Mouse (Mus musculus): Measurements from ENCODE around the gene Igdcc3. TPM values are rescaled to one million over a fixed set of nuclear protein-coding genes. Genes with fewer than 3 reads are reported as not detected.
A peak's percentile ranks its signal among the peaks of the same experiment; 100 is the strongest.

Gene Igdcc3
- polyA plus RNA-seq (2014; fragmentation: Nextera tagmentation; extraction: Ambion mirVana) = 17.0 and 18.7 TPM in 2 replicates

DNA sequence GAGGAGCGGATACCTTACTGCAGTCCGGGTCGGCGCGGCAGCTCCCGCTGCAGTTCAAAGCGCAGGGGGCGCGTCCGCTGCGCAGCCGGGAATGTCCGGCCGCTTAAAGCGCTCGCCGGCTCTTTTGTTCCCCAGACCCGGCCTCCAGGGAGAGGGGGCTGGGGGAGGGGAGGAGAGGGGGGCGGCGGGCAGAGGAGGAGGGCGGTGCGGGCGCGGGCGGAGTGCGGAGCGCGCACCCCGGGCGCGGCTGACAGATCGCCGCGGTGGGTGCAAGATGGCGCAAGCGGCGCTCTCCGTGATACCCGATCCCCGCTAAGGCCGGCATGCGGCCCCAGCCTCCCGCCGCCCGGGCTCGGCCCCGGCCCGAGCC, at the start of gene Igdcc3:
Gene Igdcc3, plus strand, starts transcription at position 254 of the 370 bp plus-strand sequence.
- peak within 1 kb of the TSS; percentile 90 for H3K4me3 ChIP-seq (ENCODE audit: low read depth, low read length)
- H3K27ac ChIP-seq (replicated peaks; ENCODE audit: low read depth, low read length) = peak within 1 kb of the TSS; percentile 92
- ATAC-seq (replicated peaks; ENCODE audit: insufficient number of reproducible peaks, low FRiP score, low TSS enrichment, low read depth) (peak; percentile 76), DNase-seq (ENCODE audit: low spot score) (peak; percentile 85)
- H3K27me3 ChIP-seq (ENCODE audit: control insufficient read depth, insufficient read depth, low read length) = no peaks in the 10 kb centered on the region; the same call in 1 of the 2 replicates
- peak within 1 kb of the TSS; percentile 88 for H3K4me2 ChIP-seq (ENCODE audit: low read depth, low read length)
- peak within 1 kb of the TSS; percentile 96 for H3K9ac ChIP-seq (replicated peaks; ENCODE audit: low read length)
- 0% methylated on average over 23 of the region's 48 CpGs for WGBS
- no peaks in the 10 kb centered on the region; the same call in 1 of the 2 replicates for H3K4me1 ChIP-seq (ENCODE audit: control insufficient read depth, insufficient read depth, low read length)
- no peaks in the 10 kb centered on the region for H3K36me3 ChIP-seq (replicated peaks; ENCODE audit: control insufficient read depth, insufficient read depth, low read depth, low read length)
- no peaks in the 10 kb centered on the region for H3K9me3 ChIP-seq (replicated peaks; ENCODE audit: control insufficient read depth, low read length)

DNA sequence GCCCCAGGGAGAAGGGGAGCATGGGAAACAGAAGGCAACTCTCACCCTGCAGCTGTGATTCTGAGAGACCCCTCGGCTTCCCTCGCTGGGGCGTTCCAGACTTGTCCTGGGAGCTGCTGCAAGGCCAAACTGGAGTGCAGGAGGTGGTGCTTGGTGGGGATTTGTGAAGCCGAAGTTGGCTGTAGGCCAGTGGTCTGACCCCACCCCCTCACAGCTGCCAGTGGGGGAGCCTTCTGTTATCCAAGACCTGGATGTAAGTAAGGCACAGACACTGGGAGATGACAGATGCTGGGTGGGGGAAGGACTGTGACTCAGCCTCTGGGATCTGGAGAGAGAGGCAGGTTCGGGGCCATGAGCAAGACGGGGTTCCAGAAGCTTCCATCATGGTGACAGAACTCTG, 46.8 kb upstream of the Igdcc3 start:
- Histone ChIP-seq H3K4me1 (ENCODE audit: control insufficient read depth, insufficient read depth, low read length) (no peaks in the 10 kb centered on the region), H3K27me3 (ENCODE audit: control insufficient read depth, insufficient read depth, low read length) (no peaks in the 10 kb centered on the region), H3K4me2 (ENCODE audit: low read depth, low read length) (no peak overlapping the region), H3K27ac (replicated peaks; ENCODE audit: low read depth, low read length) (no peak overlapping the region), H3K9me3 (replicated peaks; ENCODE audit: control insufficient read depth, low read length) (no peaks in the 10 kb centered on the region), H3K4me3 (ENCODE audit: low read depth, low read length) (no peak overlapping the region), H3K36me3 (replicated peaks; ENCODE audit: control insufficient read depth, insufficient read depth, low read depth, low read length) (no peaks in the 10 kb centered on the region), H3K9ac (replicated peaks; ENCODE audit: low read length) (no peak overlapping the region)
- WGBS = 55% methylated on average over 6 of the region's 6 CpGs
- ATAC-seq (replicated peaks; ENCODE audit: insufficient number of reproducible peaks, low FRiP score, low TSS enrichment, low read depth) (no peak), DNase-seq (ENCODE audit: low spot score) (peak; percentile 14)

DNA sequence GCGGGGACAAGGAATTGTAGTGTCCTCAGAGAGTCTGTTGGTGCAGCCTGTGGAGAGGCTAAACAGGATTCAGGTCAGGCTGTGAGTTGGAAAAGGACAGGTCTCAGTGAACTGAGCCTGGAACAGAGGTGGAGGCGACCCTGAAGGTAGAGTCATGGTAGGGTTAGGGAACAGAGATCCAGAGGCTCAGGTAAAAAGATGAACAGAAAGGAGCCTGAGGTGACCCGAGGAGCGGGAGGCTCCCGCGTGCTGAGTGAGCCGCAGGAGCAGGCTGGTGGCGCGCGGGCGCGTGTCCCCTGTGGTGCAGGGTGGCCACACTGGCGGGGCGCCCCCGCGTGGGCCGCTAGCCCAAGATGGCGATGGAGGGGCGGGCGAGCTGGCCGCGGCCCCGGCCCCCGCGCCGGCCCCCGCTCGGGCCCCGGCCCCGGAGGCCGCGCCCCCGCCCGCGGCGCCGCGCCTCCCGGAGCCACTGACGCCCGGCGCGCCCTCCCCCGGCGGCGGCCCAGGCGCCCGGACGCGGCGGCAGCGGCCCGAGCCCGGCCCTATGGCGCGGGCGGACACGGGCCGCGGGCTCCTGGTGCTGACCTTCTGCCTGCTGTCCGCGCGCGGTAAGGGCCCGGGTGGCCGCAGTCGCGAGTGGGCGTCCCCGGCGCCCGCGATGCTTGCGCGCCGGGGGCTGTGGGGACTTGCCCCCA, 39.9 kb upstream of the Igdcc3 start, which contains the start of gene Igdcc4:
Gene Igdcc4, plus strand, starts transcription at position 496 of the 695 bp plus-strand sequence.
- Histone ChIP-seq H3K4me1 (ENCODE audit: control insufficient read depth, insufficient read depth, low read length) (no peaks in the 10 kb centered on the region), H3K27me3 (ENCODE audit: control insufficient read depth, insufficient read depth, low read length) (no peaks in the 10 kb centered on the region), H3K36me3 (replicated peaks; ENCODE audit: control insufficient read depth, insufficient read depth, low read depth, low read length) (no peaks in the 10 kb centered on the region), H3K9ac (replicated peaks; ENCODE audit: low read length) (peak within 1 kb of the TSS; percentile 85), H3K4me3 (ENCODE audit: low read depth, low read length) (peak within 1 kb of the TSS; percentile 79), H3K9me3 (replicated peaks; ENCODE audit: control insufficient read depth, low read length) (no peaks in the 10 kb centered on the region), H3K27ac (replicated peaks; ENCODE audit: low read depth, low read length) (peak within 1 kb of the TSS; percentile 65), H3K4me2 (ENCODE audit: low read depth, low read length) (peak within 1 kb of the TSS; percentile 100)
- ATAC-seq (replicated peaks; ENCODE audit: insufficient number of reproducible peaks, low FRiP score, low TSS enrichment, low read depth) (no peak), DNase-seq (ENCODE audit: low spot score) (peak; percentile 66)
- WGBS = 1% methylated on average over 40 of the region's 76 CpGs

DNA sequence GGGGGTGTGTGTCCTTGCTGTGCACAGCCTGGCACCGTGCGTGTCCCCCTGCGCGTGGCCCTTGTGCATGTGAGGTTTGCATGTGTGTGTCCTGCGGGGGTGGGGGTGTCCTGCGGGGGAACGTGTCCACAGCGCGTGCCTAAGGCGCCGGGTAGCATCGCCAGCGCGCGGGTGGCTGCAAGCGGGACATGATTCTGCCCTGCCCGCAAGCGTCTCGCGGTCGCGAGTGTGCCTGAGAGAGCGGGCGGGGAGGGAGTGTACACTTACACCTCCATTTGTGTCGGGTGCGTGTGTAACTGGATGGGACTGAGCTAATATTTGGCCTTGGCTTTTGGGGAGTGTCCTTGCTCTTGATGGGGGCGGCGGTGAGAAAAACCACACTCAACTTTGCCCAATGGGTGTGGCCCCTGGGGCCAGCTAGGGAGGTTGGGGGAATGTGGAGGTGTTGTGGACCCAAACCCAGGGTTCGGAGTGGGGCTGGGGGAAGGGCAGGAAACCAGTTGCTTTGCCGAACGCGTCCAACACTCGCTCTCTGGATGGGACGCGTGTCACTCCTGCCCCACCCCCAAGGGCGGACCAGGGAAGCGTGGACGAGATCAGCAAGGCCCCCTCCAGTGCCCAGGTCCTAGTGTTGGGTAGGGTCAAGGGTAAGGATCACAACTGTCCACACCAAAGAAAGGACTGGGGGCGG, 39.2 kb upstream of the Igdcc3 start:
- peak; percentile 63 for DNase-seq (ENCODE audit: low spot score)
- H3K27ac ChIP-seq (replicated peaks; ENCODE audit: low read depth, low read length) = peak overlapping the region; percentile 65
- H3K36me3 ChIP-seq (replicated peaks; ENCODE audit: control insufficient read depth, insufficient read depth, low read depth, low read length) = no peaks in the 10 kb centered on the region
- H3K4me1 ChIP-seq (ENCODE audit: control insufficient read depth, insufficient read depth, low read length) = no peaks in the 10 kb centered on the region
- H3K9me3 ChIP-seq (replicated peaks; ENCODE audit: control insufficient read depth, low read length) = no peaks in the 10 kb centered on the region
- H3K4me2 ChIP-seq (ENCODE audit: low read depth, low read length) = peak overlapping the region; percentile 100
- under 1% methylated on average over 39 of the region's 39 CpGs for WGBS
- peak overlapping the region; percentile 79 for H3K4me3 ChIP-seq (ENCODE audit: low read depth, low read length)
- peak overlapping the region; percentile 85 for H3K9ac ChIP-seq (replicated peaks; ENCODE audit: low read length)
- peak; percentile 51 for ATAC-seq (replicated peaks; ENCODE audit: insufficient number of reproducible peaks, low FRiP score, low TSS enrichment, low read depth)
- no peaks in the 10 kb centered on the region for H3K27me3 ChIP-seq (ENCODE audit: control insufficient read depth, insufficient read depth, low read length)

DNA sequence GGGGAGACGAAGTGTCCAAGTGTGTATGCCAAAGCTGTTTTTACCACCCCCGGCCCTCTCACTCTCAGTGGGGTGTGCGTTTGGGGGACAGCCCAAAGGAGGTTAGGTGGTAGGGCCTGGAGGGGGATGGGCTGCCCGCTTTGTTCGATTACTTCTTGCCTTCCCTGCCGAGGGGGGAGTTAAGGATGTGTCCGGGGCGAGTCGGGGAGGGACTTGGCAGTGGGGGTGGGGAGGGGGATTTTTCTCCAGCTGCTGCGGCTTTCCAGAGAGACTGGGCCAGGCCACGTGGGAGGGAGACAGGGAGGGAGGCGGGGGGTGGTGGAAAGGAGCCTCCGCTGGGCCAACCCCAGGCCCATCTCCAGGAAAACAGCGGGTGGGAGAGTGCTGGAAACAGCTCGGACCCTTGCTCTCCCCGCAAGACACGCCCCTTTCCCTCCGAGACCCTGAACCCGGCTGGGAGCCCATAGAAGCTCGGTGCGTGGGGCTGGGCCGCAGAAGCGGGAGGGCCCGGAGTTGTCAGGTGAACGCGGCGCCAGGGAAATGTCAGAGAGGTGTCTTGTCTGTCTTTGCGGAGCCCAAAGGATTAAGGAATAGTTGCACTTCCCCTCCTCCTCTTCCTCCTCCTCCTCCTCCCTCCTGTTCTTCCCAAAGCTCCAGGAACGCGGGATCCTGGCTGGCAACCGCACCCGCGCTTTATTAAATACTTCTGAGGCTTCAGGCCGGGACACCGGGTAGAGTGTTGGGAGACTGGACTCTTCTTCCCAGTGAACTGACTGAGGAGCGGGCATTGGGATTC, 38.4 kb upstream of the Igdcc3 start:
- Histone ChIP-seq H3K4me3 (ENCODE audit: low read depth, low read length) (peak overlapping the region; percentile 79), H3K4me2 (ENCODE audit: low read depth, low read length) (peak overlapping the region; percentile 100), H3K4me1 (ENCODE audit: control insufficient read depth, insufficient read depth, low read length) (no peaks in the 10 kb centered on the region), H3K27ac (replicated peaks; ENCODE audit: low read depth, low read length) (peak overlapping the region; percentile 67), H3K27me3 (ENCODE audit: control insufficient read depth, insufficient read depth, low read length) (no peaks in the 10 kb centered on the region), H3K9me3 (replicated peaks; ENCODE audit: control insufficient read depth, low read length) (no peaks in the 10 kb centered on the region), H3K9ac (replicated peaks; ENCODE audit: low read length) (peak overlapping the region; percentile 85), H3K36me3 (replicated peaks; ENCODE audit: control insufficient read depth, insufficient read depth, low read depth, low read length) (no peaks in the 10 kb centered on the region)
- ATAC-seq (replicated peaks; ENCODE audit: insufficient number of reproducible peaks, low FRiP score, low TSS enrichment, low read depth) (peak; percentile 60), DNase-seq (ENCODE audit: low spot score) (peak; percentile 84)
- WGBS = under 1% methylated on average over 35 of the region's 36 CpGs

DNA sequence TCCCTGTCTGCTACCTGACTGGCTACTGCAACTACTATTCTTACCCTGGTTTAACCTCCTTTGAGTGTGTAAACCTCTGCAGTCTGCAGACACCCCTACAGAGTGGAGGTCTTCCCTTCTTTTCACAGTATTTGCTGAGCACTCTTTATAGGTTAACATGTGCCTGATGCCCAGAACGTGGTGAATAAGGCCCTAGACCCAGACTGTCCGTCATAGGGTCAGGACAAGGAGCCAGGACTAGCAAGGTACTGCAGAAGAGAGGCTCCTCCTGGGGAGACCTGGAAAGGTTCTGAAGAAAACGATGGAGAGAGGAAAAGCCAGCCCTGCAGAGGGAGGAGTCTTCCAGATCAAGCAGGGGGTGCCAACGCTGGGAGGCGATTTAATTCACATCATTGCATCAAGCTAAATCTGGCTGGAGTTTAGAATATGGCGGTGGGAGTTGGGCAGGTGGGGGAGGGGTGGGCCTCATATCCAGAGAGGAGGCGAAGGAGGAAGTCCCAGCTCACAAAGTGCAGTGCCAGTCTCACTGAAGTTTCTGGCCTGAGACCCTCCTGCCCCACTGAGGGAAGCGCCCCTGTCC, 37.7 kb upstream of the Igdcc3 start:
- no peaks in the 10 kb centered on the region for H3K9me3 ChIP-seq (replicated peaks; ENCODE audit: control insufficient read depth, low read length)
- peak overlapping the region; percentile 100 for H3K4me2 ChIP-seq (ENCODE audit: low read depth, low read length)
- no peak overlapping the region; the same call in 1 of the 2 replicates for H3K27ac ChIP-seq (replicated peaks; ENCODE audit: low read depth, low read length)
- H3K9ac ChIP-seq (replicated peaks; ENCODE audit: low read length) = peak overlapping the region; percentile 85
- DNase-seq (ENCODE audit: low spot score) (peak; percentile 12), ATAC-seq (replicated peaks; ENCODE audit: insufficient number of reproducible peaks, low FRiP score, low TSS enrichment, low read depth) (no peak)
- H3K4me1 ChIP-seq (ENCODE audit: control insufficient read depth, insufficient read depth, low read length) = no peaks in the 10 kb centered on the region
- no peaks in the 10 kb centered on the region for H3K27me3 ChIP-seq (ENCODE audit: control insufficient read depth, insufficient read depth, low read length)
- H3K36me3 ChIP-seq (replicated peaks; ENCODE audit: control insufficient read depth, insufficient read depth, low read depth, low read length) = no peaks in the 10 kb centered on the region
- 34% methylated on average over 8 of the region's 8 CpGs for WGBS
- H3K4me3 ChIP-seq (ENCODE audit: low read depth, low read length) = peak overlapping the region; percentile 79

DNA sequence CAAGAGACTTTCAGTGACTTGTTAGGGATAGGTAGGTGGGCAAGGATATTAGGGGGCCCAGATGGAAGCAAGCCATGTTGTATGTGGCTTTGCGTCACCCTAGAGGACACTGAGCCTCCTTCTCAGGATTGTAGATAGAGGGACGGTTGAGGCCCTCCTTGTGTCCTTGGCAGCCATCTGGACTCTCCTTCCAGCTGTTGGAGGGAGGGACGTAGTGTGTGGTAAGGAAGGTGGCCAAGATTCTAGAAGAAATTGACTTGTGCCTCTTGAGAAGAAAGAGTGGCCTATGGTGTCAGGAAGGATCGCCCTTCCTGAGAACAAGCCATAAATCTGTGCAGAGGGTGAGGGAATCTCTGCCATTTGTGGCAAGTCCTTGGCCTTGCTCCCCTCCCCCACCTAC, 34.2 kb upstream of the Igdcc3 start:
- ATAC-seq (replicated peaks; ENCODE audit: insufficient number of reproducible peaks, low FRiP score, low TSS enrichment, low read depth) (no peak), DNase-seq (ENCODE audit: low spot score) (no peak)
- no peak overlapping the region for H3K27ac ChIP-seq (replicated peaks; ENCODE audit: low read depth, low read length)
- H3K27me3 ChIP-seq (ENCODE audit: control insufficient read depth, insufficient read depth, low read length) = no peaks in the 10 kb centered on the region
- no peak overlapping the region for H3K4me2 ChIP-seq (ENCODE audit: low read depth, low read length)
- H3K9ac ChIP-seq (replicated peaks; ENCODE audit: low read length) = no peak overlapping the region
- no peaks in the 10 kb centered on the region for H3K9me3 ChIP-seq (replicated peaks; ENCODE audit: control insufficient read depth, low read length)
- 87% methylated on average over 4 of the region's 4 CpGs for WGBS
- no peaks in the 10 kb centered on the region for H3K36me3 ChIP-seq (replicated peaks; ENCODE audit: control insufficient read depth, insufficient read depth, low read depth, low read length)
- H3K4me1 ChIP-seq (ENCODE audit: control insufficient read depth, insufficient read depth, low read length) = peaks cover 5% of the 10 kb centered on the region
- H3K4me3 ChIP-seq (ENCODE audit: low read depth, low read length) = no peak overlapping the region

All from embryonic facial prominence, embryonic 11.5 days (tissue).